Mouse (Mus musculus) MEL (cell line): ENCODE data around the gene Cep112.

Experiments
- CHD2 ChIP-seq: IDR thresholded peaks from 2 replicates; pipeline ENCODE4 v1.6.1; 2011; ENCODE audit warnings: low read length, improper control_type of control experiment
- CTCF ChIP-seq, 3 experiments: IDR thresholded peaks in 2 of 3; conservative IDR thresholded peaks in 1 of 3; 2 replicates each; pipeline ENCODE4 v1.5.1; 2011 to 2012; ENCODE audit warnings: low read length in 3 of 3, low read depth in 2 of 3, mild to moderate bottlenecking in 2 of 3, improper control_type of control experiment in 1 of 3, inconsistent platforms in 1 of 3, mixed read lengths in 1 of 3, moderate library complexity in 1 of 3; ENCODE audit not compliant: control insufficient read depth in 1 of 3, insufficient read depth in 1 of 3, poor library complexity in 1 of 3, severe bottlenecking in 1 of 3
- E2F4 ChIP-seq: IDR thresholded peaks from 2 replicates; pipeline ENCODE4 v1.6.1; 2011; ENCODE audit warnings: low read depth, low read length, improper control_type of control experiment, borderline replicate concordance
- EP300 ChIP-seq, 2 experiments: IDR thresholded peaks; 2 replicates each; pipeline ENCODE4 v1.6.1; 2011; ENCODE audit warnings: improper control_type of control experiment in 2 of 2, low read length in 2 of 2, low read depth in 1 of 2, mild to moderate bottlenecking in 1 of 2
- HCFC1 ChIP-seq: IDR thresholded peaks from 2 replicates; pipeline ENCODE4 v1.6.1; 2012; ENCODE audit warnings: low read depth, mild to moderate bottlenecking, inconsistent platforms, low read length, improper control_type of control experiment, moderate library complexity
- KAT2A ChIP-seq: conservative IDR thresholded peaks from 2 replicates; pipeline ENCODE4 v1.6.1; 2012; ENCODE audit warnings: low read depth, low read length, improper control_type of control experiment, inconsistent platforms
- MAX ChIP-seq: IDR thresholded peaks from 2 replicates; pipeline ENCODE4 v1.6.1; 2011; ENCODE audit warnings: low read length, improper control_type of control experiment
- MXI1 ChIP-seq: IDR thresholded peaks from 2 replicates; pipeline ENCODE4 v1.6.1; 2011; ENCODE audit warnings: mild to moderate bottlenecking, low read depth, low read length, improper control_type of control experiment
- POLR2A ChIP-seq, 2 experiments: IDR thresholded peaks; 2 replicates each; pipeline ENCODE4 v1.6.1; 2011 to 2012; ENCODE audit warnings: low read length in 2 of 2, mild to moderate bottlenecking in 2 of 2, control low read depth in 1 of 2, improper control_type of control experiment in 1 of 2, low read depth in 1 of 2, moderate library complexity in 1 of 2; ENCODE audit not compliant: control insufficient read depth in 1 of 2, insufficient read depth in 1 of 2, poor library complexity in 1 of 2
- RCOR1 ChIP-seq: IDR thresholded peaks from 2 replicates; pipeline ENCODE4 v1.6.1; 2012; ENCODE audit warnings: low read depth, mild to moderate bottlenecking, inconsistent platforms, low read length, improper control_type of control experiment
- TAL1 ChIP-seq: IDR thresholded peaks from 2 replicates; pipeline ENCODE4 v1.6.1; 2012; ENCODE audit warnings: mild to moderate bottlenecking, inconsistent platforms, low read length, moderate library complexity, mixed read lengths
- ZC3H11A ChIP-seq: IDR thresholded peaks from 2 replicates; pipeline ENCODE4 v1.6.1; 2012; ENCODE audit warnings: low read depth, mild to moderate bottlenecking, inconsistent platforms, low read length, improper control_type of control experiment

GRCm38 (mm10) chr11:108865746-108866145 is 440.8 kb downstream of the Cep112 start:
- TF ChIP-seq MXI1 (no peak), EP300 (IDR thresholded peaks at IDR 0.05; ENCODE audit: low read depth in 1 of 2, low read length in 2 of 2) (no peak), CTCF (IDR thresholded peaks at IDR 0.05 in 2 of 3, conservative IDR thresholded peaks at IDR 0.05 in 1 of 3; ENCODE audit: control insufficient read depth in 1 of 3, insufficient read depth in 1 of 3, low read depth in 2 of 3, low read length in 3 of 3, poor library complexity in 1 of 3, severe bottlenecking in 1 of 3) (no peak), ZC3H11A (no peak), MAX (no peak), E2F4 (no peak), KAT2A (no peak), TAL1 (no peak), HCFC1 (no peak), POLR2A (IDR thresholded peaks at IDR 0.05; ENCODE audit: control insufficient read depth in 1 of 2, insufficient read depth in 1 of 2, low read depth in 1 of 2, low read length in 2 of 2, poor library complexity in 1 of 2) (no peak), RCOR1 (no peak), CHD2 (no peak)
